Mouse (Mus musculus): Measurements from ENCODE around the gene Setd7. TPM values are rescaled to one million over a fixed set of nuclear protein-coding genes. Genes with fewer than 3 reads are reported as not detected.

Gene Setd7
- polyA plus RNA-seq, 1 experiment from 2014 or later = 8.2 TPM

DNA sequence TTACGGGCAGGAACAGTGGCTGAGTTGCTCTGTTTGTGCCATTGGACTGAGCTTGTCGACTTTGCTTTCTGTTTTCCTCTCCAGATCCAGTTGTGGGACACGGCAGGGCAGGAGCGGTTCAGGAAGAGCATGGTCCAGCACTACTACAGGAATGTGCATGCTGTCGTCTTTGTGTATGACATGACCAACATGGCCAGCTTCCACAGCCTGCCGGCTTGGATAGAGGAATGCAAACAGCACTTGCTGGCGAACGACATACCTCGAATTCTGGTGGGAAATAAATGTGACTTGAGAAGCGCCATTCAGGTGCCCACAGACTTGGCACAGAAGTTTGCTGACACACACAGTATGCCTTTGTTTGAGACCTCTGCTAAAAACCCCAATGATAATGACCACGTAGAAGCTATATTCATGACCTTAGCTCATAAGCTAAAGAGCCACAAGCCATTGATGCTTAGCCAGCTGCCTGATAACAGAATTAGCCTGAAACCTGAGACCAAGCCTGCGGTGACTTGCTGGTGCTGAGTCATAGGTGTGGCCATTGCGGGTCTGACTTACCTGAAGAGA lies 67.3 kb downstream of the Setd7 start:
- no peak for ATAC-seq (ENCODE audit: low FRiP score)
- 92% methylated on average over 13 of the region's 13 CpGs for WGBS

DNA sequence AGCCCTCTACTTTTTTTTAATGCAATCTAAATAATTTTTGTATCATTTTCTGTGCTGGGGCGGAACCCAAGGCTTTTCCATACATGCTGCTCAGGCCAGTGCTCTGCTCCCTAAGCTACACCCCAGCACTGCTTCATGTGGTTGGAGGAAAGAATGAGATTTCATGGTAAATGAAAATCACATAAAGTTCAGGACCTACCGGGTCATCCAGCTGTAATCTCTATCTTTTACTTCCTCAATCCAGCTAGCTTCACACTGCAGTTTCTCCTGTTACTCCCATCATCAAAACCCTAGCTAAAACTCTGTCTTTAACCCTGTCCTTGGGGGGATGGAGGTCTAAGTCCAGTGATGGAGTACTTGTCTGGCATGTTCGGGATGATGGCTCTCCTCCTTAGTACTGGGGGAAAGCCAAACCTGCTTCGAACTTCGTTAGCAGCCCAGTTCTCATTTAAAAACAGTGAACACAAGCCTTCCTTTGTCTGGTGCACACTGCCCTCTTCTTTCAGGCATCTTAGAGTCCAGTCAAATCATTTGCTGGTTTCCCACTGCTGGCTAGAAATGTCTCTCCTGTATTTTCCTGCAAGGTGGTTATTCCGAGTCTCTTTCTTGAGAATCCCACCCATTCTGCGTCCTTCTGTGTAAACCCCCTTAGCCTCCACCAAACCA lies 70.5 kb downstream of the Setd7 start:
- WGBS = 82% methylated on average over 7 of the region's 7 CpGs
- Histone ChIP-seq H3K9ac (ENCODE audit: low read depth, low read length) (no peak overlapping the region), H3K27ac (ENCODE audit: low read depth, low read length) (no peak overlapping the region), H3K4me1 (replicated peaks; ENCODE audit: control insufficient read depth, insufficient read depth, low read length) (no peaks in the 10 kb centered on the region), H3K4me3 (ENCODE audit: low read depth, low read length) (no peak overlapping the region), H3K36me3 (ENCODE audit: control insufficient read depth, insufficient read depth, low read length) (no peaks in the 10 kb centered on the region), H3K9me3 (ENCODE audit: control insufficient read depth, low read length) (no peaks in the 10 kb centered on the region), H3K27me3 (ENCODE audit: control insufficient read depth, insufficient read depth, low read length) (no peaks in the 10 kb centered on the region), H3K4me2 (replicated peaks; ENCODE audit: low read depth, low read length) (no peak overlapping the region)
- no peak for DNase-seq (ENCODE audit: low spot score)
- no peak for ATAC-seq (ENCODE audit: low FRiP score)

More for the DNA sequence above, 67.3 kb downstream of the Setd7 start:
- no peaks in the 10 kb centered on the region for H3K9me3 ChIP-seq (ENCODE audit: control insufficient read depth, low read length)
- no peaks in the 10 kb centered on the region for H3K27me3 ChIP-seq (ENCODE audit: control insufficient read depth, insufficient read depth, low read length)
- no peak overlapping the region for H3K4me3 ChIP-seq (ENCODE audit: low read depth, low read length)
- no peak overlapping the region for H3K27ac ChIP-seq (ENCODE audit: low read depth, low read length)
- H3K36me3 ChIP-seq (ENCODE audit: control insufficient read depth, insufficient read depth, low read length) = no peaks in the 10 kb centered on the region
- H3K4me2 ChIP-seq (replicated peaks; ENCODE audit: low read depth, low read length) = no peak overlapping the region
- no peak for DNase-seq (ENCODE audit: low spot score)
- no peaks in the 10 kb centered on the region for H3K4me1 ChIP-seq (replicated peaks; ENCODE audit: control insufficient read depth, insufficient read depth, low read length)
- no peak overlapping the region for H3K9ac ChIP-seq (ENCODE audit: low read depth, low read length)

DNA sequence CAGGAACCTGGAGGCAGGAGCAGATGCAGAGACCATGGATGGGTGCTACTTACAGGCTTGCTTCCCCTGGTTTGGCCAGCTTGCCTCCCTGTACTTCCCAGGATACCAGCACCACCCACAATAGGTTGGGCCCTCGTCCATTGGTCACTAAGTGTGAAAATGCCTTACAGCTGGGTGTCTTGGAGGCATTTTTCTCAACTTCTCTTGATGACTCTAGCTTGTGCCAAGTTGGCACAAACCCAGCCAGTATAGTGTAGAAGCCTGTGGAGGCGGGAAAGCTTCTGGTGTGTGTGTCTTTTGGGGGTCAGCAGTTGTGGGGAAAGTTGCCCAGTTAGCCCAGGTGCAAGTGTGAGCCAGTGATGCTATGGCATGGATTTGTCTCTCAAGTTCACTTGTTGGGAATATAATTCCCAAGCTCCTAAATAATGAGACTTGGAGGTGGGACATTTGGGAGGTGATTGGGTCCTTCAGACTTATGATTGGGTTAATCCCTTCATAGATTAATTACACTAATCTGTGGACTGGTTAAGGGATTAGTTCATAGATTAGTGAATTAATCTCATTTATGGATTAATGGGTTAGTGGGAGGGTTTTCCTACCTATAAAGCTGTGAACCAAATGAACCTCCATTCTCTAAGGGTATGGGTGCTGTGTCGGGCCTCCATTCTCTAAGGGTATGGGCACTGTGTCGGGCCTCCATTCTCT lies 74.0 kb downstream of the Setd7 start:
- Histone ChIP-seq H3K4me1 (replicated peaks; ENCODE audit: control insufficient read depth, insufficient read depth, low read length) (no peaks in the 10 kb centered on the region), H3K27me3 (ENCODE audit: control insufficient read depth, insufficient read depth, low read length) (no peaks in the 10 kb centered on the region), H3K9ac (ENCODE audit: low read depth, low read length) (no peak overlapping the region), H3K9me3 (ENCODE audit: control insufficient read depth, low read length) (no peaks in the 10 kb centered on the region), H3K4me2 (replicated peaks; ENCODE audit: low read depth, low read length) (no peak overlapping the region), H3K4me3 (ENCODE audit: low read depth, low read length) (no peak overlapping the region), H3K36me3 (ENCODE audit: control insufficient read depth, insufficient read depth, low read length) (no peaks in the 10 kb centered on the region), H3K27ac (ENCODE audit: low read depth, low read length) (no peak overlapping the region)
- ATAC-seq (ENCODE audit: low FRiP score) (no peak), DNase-seq (ENCODE audit: low spot score) (no peak)
- WGBS = 89% methylated on average over 4 of the region's 4 CpGs

DNA sequence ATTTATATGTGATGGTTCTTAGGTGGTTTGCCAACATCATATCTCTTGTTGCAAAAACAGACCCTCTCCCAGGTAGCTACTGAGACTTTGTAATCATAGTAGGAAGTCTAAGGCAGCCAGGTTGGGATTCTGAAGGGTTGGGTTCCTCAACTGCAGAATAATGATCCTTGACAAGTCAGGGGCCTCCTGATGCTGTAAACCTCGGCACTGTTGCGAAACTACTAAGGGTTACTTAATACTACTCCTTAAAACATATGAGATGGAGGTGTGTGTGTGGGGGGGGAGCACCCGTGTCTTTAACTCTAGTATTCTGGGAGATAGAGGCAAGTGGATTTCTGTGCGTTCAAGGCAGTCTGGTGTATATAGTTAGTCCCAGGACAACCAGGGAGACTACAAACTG lies 75.3 kb downstream of the Setd7 start:
- no peaks in the 10 kb centered on the region for H3K27me3 ChIP-seq (ENCODE audit: control insufficient read depth, insufficient read depth, low read length)
- H3K4me2 ChIP-seq (replicated peaks; ENCODE audit: low read depth, low read length) = 0 out of 2 replicates have a peak overlapping the region, but pooled peaks have one; percentile 83
- H3K4me3 ChIP-seq (ENCODE audit: low read depth, low read length) = no peak overlapping the region
- H3K27ac ChIP-seq (ENCODE audit: low read depth, low read length) = no peak overlapping the region
- ATAC-seq (ENCODE audit: low FRiP score) (no peak), DNase-seq (ENCODE audit: low spot score) (no peak)
- no peaks in the 10 kb centered on the region for H3K9me3 ChIP-seq (ENCODE audit: control insufficient read depth, low read length)
- H3K4me1 ChIP-seq (replicated peaks; ENCODE audit: control insufficient read depth, insufficient read depth, low read length) = no peaks in the 10 kb centered on the region
- no peaks in the 10 kb centered on the region for H3K36me3 ChIP-seq (ENCODE audit: control insufficient read depth, insufficient read depth, low read length)
- 82% methylated on average over 4 of the region's 4 CpGs for WGBS
- H3K9ac ChIP-seq (ENCODE audit: low read depth, low read length) = no peak overlapping the region

DNA sequence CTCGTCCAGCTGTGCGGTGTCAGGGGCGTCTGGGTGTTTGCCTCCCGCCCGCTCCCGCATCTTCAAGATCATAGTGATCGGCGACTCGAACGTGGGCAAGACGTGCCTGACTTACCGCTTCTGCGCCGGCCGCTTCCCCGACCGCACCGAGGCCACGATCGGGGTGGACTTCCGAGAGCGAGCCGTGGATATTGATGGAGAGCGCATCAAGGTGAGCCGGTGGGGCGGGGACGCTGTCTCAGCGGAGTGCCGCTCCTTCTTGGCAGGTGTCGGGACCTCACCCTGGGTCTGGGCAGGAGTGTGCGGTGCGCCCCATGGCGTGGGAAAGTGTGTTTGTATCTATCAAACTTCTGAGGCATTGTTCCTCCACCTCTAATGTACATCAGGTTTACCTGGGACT lies 76.3 kb downstream of the Setd7 start:
- no peak; the same call in 1 of the 2 replicates for ATAC-seq (ENCODE audit: low FRiP score)
- Histone ChIP-seq H3K27ac (ENCODE audit: low read depth, low read length) (peak overlapping the region; percentile 88), H3K9me3 (ENCODE audit: control insufficient read depth, low read length) (no peaks in the 10 kb centered on the region), H3K4me2 (replicated peaks; ENCODE audit: low read depth, low read length) (peak overlapping the region; percentile 83), H3K4me1 (replicated peaks; ENCODE audit: control insufficient read depth, insufficient read depth, low read length) (no peaks in the 10 kb centered on the region), H3K36me3 (ENCODE audit: control insufficient read depth, insufficient read depth, low read length) (no peaks in the 10 kb centered on the region), H3K27me3 (ENCODE audit: control insufficient read depth, insufficient read depth, low read length) (no peaks in the 10 kb centered on the region), H3K4me3 (ENCODE audit: low read depth, low read length) (peak overlapping the region; percentile 69), H3K9ac (ENCODE audit: low read depth, low read length) (peak overlapping the region; percentile 85)
- WGBS = 0% methylated on average over 32 of the region's 33 CpGs
- no peak for DNase-seq (ENCODE audit: low spot score)

DNA sequence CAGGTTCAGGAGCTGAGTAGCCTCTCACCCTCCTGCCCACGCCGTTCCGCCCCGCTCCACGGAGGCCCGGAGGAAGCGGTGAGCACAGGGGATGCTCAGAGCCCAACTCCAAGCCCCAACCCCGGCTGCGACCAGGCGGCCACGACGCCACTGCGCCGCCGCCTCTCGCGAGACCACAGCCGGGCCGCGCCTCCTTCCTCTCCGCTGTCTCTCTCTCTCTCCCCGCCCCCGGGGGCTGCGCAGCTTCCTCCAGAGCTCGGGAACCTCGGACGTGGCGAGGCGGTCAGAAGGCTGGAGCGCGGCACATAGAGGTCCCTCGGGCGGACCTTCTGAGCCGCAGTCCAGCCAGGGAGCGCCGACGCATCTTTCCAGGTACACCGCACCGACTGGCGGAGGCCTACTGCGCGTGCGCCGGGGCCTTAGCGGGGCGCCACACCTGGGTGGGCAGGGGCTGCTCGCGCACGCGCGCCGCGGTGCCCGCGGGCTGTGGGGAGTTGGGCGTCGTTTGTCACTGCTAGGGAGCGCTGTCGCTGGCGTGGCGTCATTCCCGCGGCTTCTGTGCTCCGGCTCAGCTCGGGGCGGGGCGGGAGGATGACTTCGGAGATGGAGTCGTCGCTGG lies 76.8 kb downstream of the Setd7 start, which contains the start of gene Rab33b:
Gene Rab33b, plus strand, starts transcription at position 180 of the 619 bp plus-strand sequence.
- Histone ChIP-seq H3K9me3 (ENCODE audit: control insufficient read depth, low read length) (no peaks in the 10 kb centered on the region), H3K36me3 (ENCODE audit: control insufficient read depth, insufficient read depth, low read length) (no peaks in the 10 kb centered on the region), H3K27me3 (ENCODE audit: control insufficient read depth, insufficient read depth, low read length) (no peaks in the 10 kb centered on the region), H3K9ac (ENCODE audit: low read depth, low read length) (peak within 1 kb of the TSS; percentile 85), H3K4me2 (replicated peaks; ENCODE audit: low read depth, low read length) (peak within 1 kb of the TSS; percentile 83), H3K4me1 (replicated peaks; ENCODE audit: control insufficient read depth, insufficient read depth, low read length) (no peaks in the 10 kb centered on the region), H3K27ac (ENCODE audit: low read depth, low read length) (peak within 1 kb of the TSS; percentile 88), H3K4me3 (ENCODE audit: low read depth, low read length) (peak within 1 kb of the TSS; percentile 69)
- ATAC-seq (ENCODE audit: low FRiP score) (peak; percentile 95), DNase-seq (ENCODE audit: low spot score) (peak; percentile 95)
- under 1% methylated on average over 68 of the region's 70 CpGs for WGBS

DNA sequence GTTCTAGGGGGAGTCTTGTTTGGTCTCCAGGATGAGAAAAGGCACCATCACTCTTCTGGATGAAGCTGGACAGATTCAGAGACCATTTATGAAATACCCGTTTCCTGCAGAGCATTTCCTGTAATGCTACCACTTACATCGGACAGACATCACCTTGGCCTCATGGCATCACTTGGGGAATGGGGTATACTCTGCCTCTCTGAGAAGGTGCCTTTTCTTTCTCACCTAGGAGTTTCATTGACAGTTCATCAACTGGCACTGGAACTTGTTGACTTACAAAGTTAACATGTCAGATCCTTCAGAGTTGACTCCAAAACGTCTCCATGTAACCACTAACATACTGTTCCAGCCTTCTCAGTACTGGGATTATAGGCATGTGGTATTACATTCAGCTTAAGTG lies 77.9 kb downstream of the Setd7 start:
- Histone ChIP-seq H3K4me1 (replicated peaks; ENCODE audit: control insufficient read depth, insufficient read depth, low read length) (no peaks in the 10 kb centered on the region), H3K27me3 (ENCODE audit: control insufficient read depth, insufficient read depth, low read length) (no peaks in the 10 kb centered on the region), H3K4me3 (ENCODE audit: low read depth, low read length) (peak overlapping the region; percentile 69; the same call in 1 of the 2 replicates), H3K9ac (ENCODE audit: low read depth, low read length) (peak overlapping the region; percentile 85; the same call in 1 of the 2 replicates), H3K36me3 (ENCODE audit: control insufficient read depth, insufficient read depth, low read length) (no peaks in the 10 kb centered on the region), H3K9me3 (ENCODE audit: control insufficient read depth, low read length) (no peaks in the 10 kb centered on the region), H3K27ac (ENCODE audit: low read depth, low read length) (no peak overlapping the region), H3K4me2 (replicated peaks; ENCODE audit: low read depth, low read length) (peak overlapping the region; percentile 83)
- 81% methylated on average over 3 of the region's 3 CpGs for WGBS
- ATAC-seq (ENCODE audit: low FRiP score) = no peak
- no peak for DNase-seq (ENCODE audit: low spot score)

DNA sequence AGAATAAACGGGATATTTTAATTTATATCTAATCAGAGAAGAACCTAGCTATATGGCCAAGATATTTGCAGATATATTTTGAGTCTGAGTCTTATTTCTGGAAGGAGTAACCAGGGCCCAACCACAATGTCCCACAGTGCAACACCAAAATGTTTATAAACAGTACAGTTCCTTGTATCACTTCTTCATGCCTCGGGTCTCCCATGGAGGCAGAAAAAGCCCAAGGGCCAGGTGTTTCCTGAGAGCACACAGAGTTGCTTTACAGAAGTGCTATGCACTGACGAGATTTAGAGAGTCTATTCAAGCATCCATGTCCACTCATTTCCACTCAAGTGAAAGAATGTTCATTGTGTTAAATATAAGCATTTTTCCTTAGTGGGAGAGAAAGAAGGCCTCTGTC lies 78.8 kb downstream of the Setd7 start:
- Histone ChIP-seq H3K36me3 (ENCODE audit: control insufficient read depth, insufficient read depth, low read length) (no peaks in the 10 kb centered on the region), H3K9ac (ENCODE audit: low read depth, low read length) (no peak overlapping the region), H3K27me3 (ENCODE audit: control insufficient read depth, insufficient read depth, low read length) (no peaks in the 10 kb centered on the region), H3K4me3 (ENCODE audit: low read depth, low read length) (no peak overlapping the region), H3K4me2 (replicated peaks; ENCODE audit: low read depth, low read length) (no peak overlapping the region), H3K27ac (ENCODE audit: low read depth, low read length) (no peak overlapping the region), H3K9me3 (ENCODE audit: control insufficient read depth, low read length) (no peaks in the 10 kb centered on the region), H3K4me1 (replicated peaks; ENCODE audit: control insufficient read depth, insufficient read depth, low read length) (no peaks in the 10 kb centered on the region)
- ATAC-seq (ENCODE audit: low FRiP score) (no peak), DNase-seq (ENCODE audit: low spot score) (no peak)
- WGBS = 60% methylated on average over 3 of the region's 3 CpGs

All from hindbrain, embryonic 11.5 days (tissue).